In genomic region chr4:152315498-152316213, GRCm38 (mm10) we compare ENCODE assay signal across 10 mouse cellular contexts. TPM values are rescaled to one million over a fixed set of nuclear protein-coding genes. Genes with fewer than 3 reads are reported as not detected.
A peak's percentile ranks its signal among the peaks of the same experiment; 100 is the strongest.
DNase-seq lines count a peak whose midpoint lies in the region; ATAC-seq and TF ChIP-seq lines count a peak whose summit lies in the region.
"Had no signal": no experiment of that assay in that cellular context is flagged by ENCODE, and none has a peak within 500 bp of the region (broad histone marks: within the 10 kb centered on the region; RNA-seq: fewer than 3 reads in every experiment).

No protein-coding gene starts in this region.

- TF ChIP-seq CTCF in E14TG2a.4 (conservative IDR thresholded peaks at IDR 0.05; ENCODE audit: low read length): no peak

- no peak for DNase-seq in heart, postnatal 25 days (ENCODE audit: low spot score)
- DNase-seq in layer of hippocampus, adult 8-10 months (ENCODE audit: low spot score in 2 of 2): no peak
- no peak for DNase-seq in cerebellum, adult 11-12 months
- DNase-seq in adrenal gland, postnatal 14 days: no peak
- DNase-seq: thymus, postnatal 25 days had no signal

- H3K9me3 ChIP-seq in heart, embryonic 11.5 days (replicated peaks; ENCODE audit: control insufficient read depth, low read length): no peaks in the 10 kb centered on the region
- no peaks in the 10 kb centered on the region for H3K9me3 ChIP-seq in E14TG2a.4 (ENCODE audit: low read length)
- peaks cover 6% of the 10 kb centered on the region for H3K9me3 ChIP-seq in megakaryocyte, embryonic 14.5 days

- H3K4me1 ChIP-seq in heart, embryonic 11.5 days (ENCODE audit: control insufficient read depth, insufficient read depth, low read length): peaks cover 40% of the 10 kb centered on the region
- peaks cover 65% of the 10 kb centered on the region for H3K4me1 ChIP-seq in E14TG2a.4 (replicated peaks; ENCODE audit: low read depth, low read length)
- H3K4me1 ChIP-seq in megakaryocyte, embryonic 14.5 days: peaks cover 53% of the 10 kb centered on the region

- no peak overlapping the region for H3K27ac ChIP-seq in heart, embryonic 11.5 days (ENCODE audit: low read depth, low read length)

- intact Hi-C loops in heart, postnatal 25 days (cut with DNase I): no loop called here

- 1% methylated on average over 43 of the region's 43 CpGs for WGBS in heart, embryonic 11.5 days (ENCODE audit: insufficient replicate concordance)

- ATAC-seq in heart, embryonic 11.5 days (replicated peaks; ENCODE audit: insufficient number of reproducible peaks, low FRiP score, low TSS enrichment): no peak
- ATAC-seq in granulocyte monocyte progenitor cell, adult 5-6 weeks (replicated peaks; ENCODE audit: poor library complexity, severe bottlenecking): peak; percentile 59

- peak overlapping the region; percentile 77 for H3K4me2 ChIP-seq in heart, embryonic 11.5 days

- no peaks in the 10 kb centered on the region for H3K36me3 ChIP-seq in heart, embryonic 11.5 days (ENCODE audit: control insufficient read depth, insufficient read depth, low read length)
- peaks cover 1% of the 10 kb centered on the region; the same call in 1 of the 2 replicates for H3K36me3 ChIP-seq in E14TG2a.4 (ENCODE audit: insufficient read depth, low read length)
- H3K36me3 ChIP-seq in megakaryocyte, embryonic 14.5 days (replicated peaks; ENCODE audit: low read length): no peaks in the 10 kb centered on the region

- peak overlapping the region; percentile 29; the same call in 1 of the 2 replicates for H3K9ac ChIP-seq in heart, embryonic 11.5 days (ENCODE audit: low read depth, low read length)

- peak overlapping the region; percentile 46 for H3K4me3 ChIP-seq in heart, embryonic 11.5 days (ENCODE audit: low read depth, low read length)
- H3K4me3 ChIP-seq in E14TG2a.4 (replicated peaks; ENCODE audit: low read length): peak overlapping the region; percentile 74
- H3K4me3 ChIP-seq in megakaryocyte, embryonic 14.5 days (replicated peaks): peak overlapping the region; percentile 85

- peaks cover 69% of the 10 kb centered on the region for H3K27me3 ChIP-seq in heart, embryonic 11.5 days (ENCODE audit: control insufficient read depth, insufficient read depth, low read length)
- peaks cover 57% of the 10 kb centered on the region for H3K27me3 ChIP-seq in E14TG2a.4 (ENCODE audit: insufficient read depth, low read length)
- peaks cover 80% of the 10 kb centered on the region for H3K27me3 ChIP-seq in megakaryocyte, embryonic 14.5 days (replicated peaks)

RNA-seq across cellular contexts. Expression of gene Rnf207, which starts 3.1 kb away (rescaled TPM):
- polyA plus RNA-seq in heart, embryonic 11.5 days (2014; fragmentation: Nextera tagmentation; extraction: Ambion mirVana): 27.4 and 27.5 TPM in 2 replicates
- 10 to 100 TPM; 69.6 to 73.3 TPM for total RNA-seq in heart, postnatal 25 days (2021)
- not detected in 2 replicates for total RNA-seq in granulocyte monocyte progenitor cell, adult 5-6 weeks (2014; fragmentation: Nextera tagmentation)
- total RNA-seq in granulocyte monocyte progenitor cell, adult 5-6 weeks (2017): not detected in 2 replicates
- polyA plus RNA-seq in megakaryocyte, embryonic 14.5 days (2012; ENCODE audit: insufficient read depth, low replicate concordance): 1.8 and 3.8 TPM in 2 replicates
- total RNA-seq in layer of hippocampus, adult 8-10 months (2022): 10 to 100 TPM; 11.3 to 16.5 (median 13.8) TPM
- 0.26 TPM in 1 of 2 replicates, not detected in the other for total RNA-seq in adrenal gland, postnatal 14 days (2021)

RNA-seq across cellular contexts. Expression of gene Rpl22, which starts 9.9 kb away (rescaled TPM):
- polyA plus RNA-seq in heart, embryonic 11.5 days (2014; fragmentation: Nextera tagmentation; extraction: Ambion mirVana): 285 and 300 TPM in 2 replicates
- 100 to 1,000 TPM; 254 TPM for total RNA-seq in heart, postnatal 25 days (2021)
- total RNA-seq in granulocyte monocyte progenitor cell, adult 5-6 weeks (2014; fragmentation: Nextera tagmentation): 1,942 and 1,984 TPM in 2 replicates
- 2,435 and 2,975 TPM in 2 replicates for total RNA-seq in granulocyte monocyte progenitor cell, adult 5-6 weeks (2017)
- 2.6 and 82.5 TPM in 2 replicates for polyA plus RNA-seq in megakaryocyte, embryonic 14.5 days (2012; ENCODE audit: insufficient read depth, low replicate concordance)
- total RNA-seq in layer of hippocampus, adult 8-10 months (2022): 100 to 1,000 TPM; 161 to 249 (median 201) TPM
- total RNA-seq in adrenal gland, postnatal 14 days (2021): 493 and 564 TPM in 2 replicates

RNA-seq across cellular contexts. Expression of gene Icmt, which starts 18.6 kb away (rescaled TPM):
- 15.9 and 22.6 TPM in 2 replicates for polyA plus RNA-seq in heart, embryonic 11.5 days (2014; fragmentation: Nextera tagmentation; extraction: Ambion mirVana)
- 10 to 100 TPM; 25.2 to 26.7 TPM for total RNA-seq in heart, postnatal 25 days (2021)
- total RNA-seq in granulocyte monocyte progenitor cell, adult 5-6 weeks (2014; fragmentation: Nextera tagmentation): 14.3 and 17.9 TPM in 2 replicates
- total RNA-seq in granulocyte monocyte progenitor cell, adult 5-6 weeks (2017): 13.0 and 13.9 TPM in 2 replicates
- polyA plus RNA-seq in megakaryocyte, embryonic 14.5 days (2012; ENCODE audit: insufficient read depth, low replicate concordance): 5.8 and 20.7 TPM in 2 replicates
- total RNA-seq in layer of hippocampus, adult 8-10 months (2022): 10 to 100 TPM; 38.0 to 52.1 (median 47.0) TPM
- total RNA-seq in adrenal gland, postnatal 14 days (2021): 36.9 and 39.6 TPM in 2 replicates

RNA-seq across cellular contexts. Expression of gene Chd5, which starts 22.8 kb away (rescaled TPM):
- polyA plus RNA-seq in heart, embryonic 11.5 days (2014; fragmentation: Nextera tagmentation; extraction: Ambion mirVana): 0.04 and 0.07 TPM in 2 replicates
- under 1 TPM; 0.08 to 0.14 TPM for total RNA-seq in heart, postnatal 25 days (2021)
- not detected in 2 replicates for total RNA-seq in granulocyte monocyte progenitor cell, adult 5-6 weeks (2014; fragmentation: Nextera tagmentation)
- 0.04 TPM in 1 of 2 replicates, not detected in the other for total RNA-seq in granulocyte monocyte progenitor cell, adult 5-6 weeks (2017)
- polyA plus RNA-seq in megakaryocyte, embryonic 14.5 days (2012; ENCODE audit: insufficient read depth, low replicate concordance): 1.7 and 4.2 TPM in 2 replicates
- total RNA-seq in layer of hippocampus, adult 8-10 months (2022): 100 to 1,000 TPM; 123 to 147 (median 134) TPM
- total RNA-seq in adrenal gland, postnatal 14 days (2021): 7.1 and 8.0 TPM in 2 replicates

RNA-seq across cellular contexts. Expression of gene Hes3, which starts 24.2 kb away (rescaled TPM):
- not detected in 2 replicates for polyA plus RNA-seq in heart, embryonic 11.5 days (2014; fragmentation: Nextera tagmentation; extraction: Ambion mirVana)
- not detected for total RNA-seq in heart, postnatal 25 days (2021)
- total RNA-seq in granulocyte monocyte progenitor cell, adult 5-6 weeks (2014; fragmentation: Nextera tagmentation): not detected in 2 replicates
- total RNA-seq in granulocyte monocyte progenitor cell, adult 5-6 weeks (2017): not detected in 2 replicates
- polyA plus RNA-seq in megakaryocyte, embryonic 14.5 days (2012; ENCODE audit: insufficient read depth, low replicate concordance): not detected in 2 replicates
- total RNA-seq in layer of hippocampus, adult 8-10 months (2022): not detected
- total RNA-seq in adrenal gland, postnatal 14 days (2021): not detected in 2 replicates
- total RNA-seq: layer of hippocampus, postnatal 10 days had no signal
